Mouse (Mus musculus) cerebellum, postnatal 10 days (tissue): Measurements from ENCODE around the gene Gpnmb.

Source experiments
- DNase-seq, 2 experiments: peaks; one replicate each; pipeline ENCODE4 v3.0.0; 2021; ENCODE audit warnings: mixed read lengths in 2 of 2

The Gpnmb gene

GRCm38 (mm10) chr6:49099086-49099485 is 62.7 kb downstream of the Gpnmb start:
- DNase-seq, result no peak

DNA sequence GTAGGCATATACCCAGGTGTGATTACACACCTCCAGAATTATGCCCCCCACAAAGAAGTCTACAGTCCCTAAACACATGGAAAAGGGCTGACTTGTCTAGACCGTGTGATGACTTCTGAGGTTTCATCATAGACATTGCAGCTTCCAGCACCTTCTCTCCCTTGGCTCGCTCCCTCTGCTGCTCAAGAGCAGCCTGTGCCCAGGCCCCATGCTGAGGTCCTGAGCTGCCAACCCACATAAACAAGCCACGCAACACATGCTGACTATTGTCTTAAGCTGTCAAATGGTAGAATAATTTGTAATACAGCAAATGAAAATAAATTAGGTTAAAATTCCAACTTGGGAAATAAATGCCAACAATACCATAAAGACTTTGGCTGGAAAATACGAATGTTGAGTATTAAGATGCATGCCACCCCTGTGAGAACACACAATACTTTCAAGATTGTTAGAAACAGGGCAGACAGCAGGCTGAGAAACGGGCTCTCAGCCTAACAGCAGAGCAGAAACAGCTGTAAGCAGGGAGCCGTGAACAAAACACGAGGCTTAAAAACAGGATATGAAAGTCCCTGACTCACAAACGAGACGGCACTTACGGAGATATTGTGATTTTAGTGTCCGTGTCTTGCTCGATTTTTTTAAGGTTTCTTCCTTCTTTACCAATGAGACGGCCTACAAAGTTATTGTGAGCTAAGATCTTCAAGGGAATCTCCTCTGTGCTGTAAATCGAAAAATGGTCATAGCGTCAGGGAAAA is 70.6 kb downstream of the Gpnmb start:
- peak; percentile 44 to 57 for DNase-seq

- DNase-seq, result no peak
Measured at GRCm38 (mm10) chr6:49109196-49109595, 72.8 kb downstream of the Gpnmb start.

- no peak for DNase-seq
Measured at GRCm38 (mm10) chr6:49113895-49114294, 77.5 kb downstream of the Gpnmb start.

DNA sequence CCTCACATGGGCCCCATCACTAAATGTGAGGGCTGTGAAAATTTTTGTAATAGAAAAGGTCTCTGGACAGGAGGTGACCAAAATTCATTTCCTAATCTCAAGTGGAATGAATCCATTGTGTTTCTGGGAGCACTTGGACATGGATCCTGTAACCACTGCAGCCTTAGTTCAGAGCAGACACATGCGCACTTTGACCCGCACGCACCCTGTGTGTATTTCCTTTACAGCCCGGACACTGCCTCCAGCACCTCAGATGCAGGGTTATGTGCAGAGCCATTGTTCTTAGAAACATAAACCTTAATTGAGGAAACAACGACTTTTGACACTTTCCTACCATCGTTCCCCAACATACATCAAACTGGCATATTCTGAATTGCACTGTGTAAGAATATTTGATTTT is 78.1 kb downstream of the Gpnmb start:
- no peak for DNase-seq

DNA sequence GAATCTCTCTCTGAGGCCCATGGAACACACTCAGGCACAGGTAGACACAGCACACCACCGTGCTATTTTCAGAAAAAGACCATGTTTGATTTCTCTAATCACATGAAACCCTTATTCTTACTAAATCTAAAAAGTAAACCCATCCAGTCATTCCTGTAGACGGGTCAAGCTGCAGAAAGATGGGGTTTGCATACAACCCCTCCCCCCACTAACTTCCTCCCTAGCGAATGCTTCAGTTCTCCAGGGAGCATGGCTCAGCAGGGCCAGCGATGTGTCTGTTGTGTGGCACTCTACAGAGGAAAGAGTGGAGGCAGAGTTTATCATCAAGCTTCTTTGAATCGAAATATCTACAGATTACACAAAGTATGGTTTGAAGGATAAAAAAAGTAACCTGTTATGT is 79.2 kb downstream of the Gpnmb start:
- no peak for DNase-seq

DNA sequence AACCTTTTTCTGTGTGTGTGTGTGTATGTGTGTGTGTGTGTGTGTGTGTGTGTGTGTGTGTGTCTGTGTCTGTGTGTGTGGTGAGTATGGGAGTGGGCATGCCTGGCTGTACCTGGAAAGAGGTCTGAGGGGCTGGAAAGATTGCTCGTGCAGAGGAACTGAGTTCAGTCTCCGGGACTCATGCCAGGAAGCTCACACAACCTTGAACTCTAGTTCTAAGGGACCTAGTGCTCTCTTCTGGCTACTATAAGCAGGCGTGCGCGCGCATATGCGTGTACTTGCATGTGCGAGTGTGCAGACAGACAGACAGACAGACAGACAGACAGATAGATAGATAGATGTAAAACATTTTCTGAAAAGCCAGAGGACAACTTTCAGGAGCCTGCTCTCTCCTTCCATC is 79.9 kb downstream of the Gpnmb start:
- no peak for DNase-seq

- DNase-seq, result no peak
Measured at GRCm38 (mm10) chr6:49118446-49118845, 82.1 kb downstream of the Gpnmb start.

DNA sequence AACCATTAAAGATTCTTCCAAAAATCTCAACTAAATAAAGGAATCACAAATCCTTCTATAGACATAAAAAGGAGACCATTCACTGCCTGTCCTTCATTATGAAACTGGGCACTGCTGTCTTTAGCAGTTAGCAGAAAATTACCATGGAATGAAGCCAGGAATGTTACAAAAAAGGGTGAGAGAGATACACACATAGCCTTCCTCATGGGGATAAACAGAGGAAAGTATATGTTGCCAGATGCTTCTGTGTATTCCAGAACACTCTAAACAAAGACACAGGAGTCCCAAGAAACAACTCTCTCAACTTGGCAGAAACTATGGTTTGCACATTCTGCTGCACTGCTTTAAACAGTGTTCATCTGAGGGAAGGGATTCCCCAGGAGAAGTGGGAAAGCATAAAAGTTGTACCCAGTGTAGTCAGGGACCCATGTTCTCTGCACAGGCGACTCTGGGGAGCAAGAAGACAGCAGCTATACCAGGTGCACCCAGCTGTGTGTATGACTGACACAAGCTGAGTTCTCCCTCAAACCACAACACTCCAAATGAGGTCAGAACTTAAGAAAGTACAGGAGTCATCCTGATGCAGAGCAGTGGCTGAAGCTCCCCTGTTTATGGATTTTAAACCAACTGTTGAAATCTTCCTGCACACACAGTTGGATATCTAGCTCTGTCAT is 83.3 kb downstream of the Gpnmb start:
- no peak for DNase-seq

DNA sequence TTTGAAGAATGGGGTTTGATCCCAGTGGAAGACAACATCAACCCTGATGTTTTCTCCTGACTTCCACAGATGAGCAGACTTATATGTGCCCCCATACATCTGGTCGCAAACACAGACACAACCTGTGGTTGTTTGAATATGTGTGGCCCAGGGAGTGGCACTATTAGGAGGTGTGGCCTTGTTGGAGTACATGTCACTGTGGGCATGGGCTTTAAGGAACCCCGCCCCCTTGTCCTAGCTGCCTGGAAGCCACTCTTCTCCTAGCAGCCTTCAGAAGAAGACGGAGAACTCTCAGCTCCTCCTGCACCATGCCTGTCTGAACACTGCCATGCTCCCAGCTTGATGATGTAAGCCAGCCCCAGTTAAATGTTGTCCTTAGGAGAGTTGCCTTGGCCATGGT is 84.0 kb downstream of the Gpnmb start:
- DNase-seq, result no peak
